Mouse (Mus musculus): Measurements from ENCODE around the gene Wnk2.

GRCm38 (mm10) chr13:49178839-49179585 is 31.2 kb upstream of the Wnk2 start:
- TF ChIP-seq TCF12 (IDR thresholded peaks at IDR 0.05; ENCODE audit: insufficient read depth, poor library complexity, severe bottlenecking) (no peak), POLR2A (IDR thresholded peaks at IDR 0.05; ENCODE audit: insufficient read length, low read depth) (no peak)
